Mouse (Mus musculus) embryonic fibroblast, embryonic 13.5 days (primary cell): ENCODE results near the gene Lsamp.

Experiments used
- CTCF ChIP-seq: IDR thresholded peaks from 2 replicates; pipeline ENCODE4 v1.5.1; 2011; ENCODE audit warnings: mild to moderate bottlenecking, control low read depth, low read length, moderate library complexity, borderline replicate concordance; ENCODE audit not compliant: insufficient read depth
- POLR2A ChIP-seq: IDR thresholded peaks from 2 replicates; pipeline ENCODE4 v1.6.1; 2011; ENCODE audit warnings: low read depth, mild to moderate bottlenecking, control low read depth, low read length, moderate library complexity

GRCm38 (mm10) chr16:41969215-41969614 is 1985.1 kb downstream of the Lsamp start:
- TF ChIP-seq POLR2A (no peak), CTCF (no peak)
